Mouse (Mus musculus) brain, embryonic 14.5 days (tissue): ENCODE results near the gene Armc8. TPM values are rescaled to one million over a fixed set of nuclear protein-coding genes. Genes with fewer than 3 reads are reported as not detected.

Experiments used
- DNase-seq: peaks from one replicate; pipeline ENCODE4 v3.0.0-alpha.2; 2011; ENCODE audit warnings: low read depth
- CTCF ChIP-seq: fragments of 200-500 bp; IDR thresholded peaks from 2 replicates; pipeline ENCODE4 v1.5.1; 2012; ENCODE audit warnings: inconsistent platforms, mild to moderate bottlenecking, moderate library complexity, borderline replicate concordance; ENCODE audit not compliant: insufficient read depth, insufficient read length; ENCODE audit errors: extremely low read depth
- POLR2A ChIP-seq: fragments of 200-500 bp; IDR thresholded peaks from 2 replicates; pipeline ENCODE4 v1.6.1; 2012; ENCODE audit warnings: mild to moderate bottlenecking, inconsistent platforms, borderline replicate concordance; ENCODE audit not compliant: poor library complexity, insufficient read depth, insufficient read length, severe bottlenecking; ENCODE audit errors: extremely low read depth
- polyA plus RNA-seq: library from polyadenylated mRNA; depleted of rRNA; stranded (reverse); fragments of >200 nt; gene quantifications from 2 replicates; pipeline ENCODE4 v1.2.3, GENCODE M21; 2012

Armc8 gene
- polyA plus RNA-seq, 1 experiment: 57.7 TPM

DNA sequence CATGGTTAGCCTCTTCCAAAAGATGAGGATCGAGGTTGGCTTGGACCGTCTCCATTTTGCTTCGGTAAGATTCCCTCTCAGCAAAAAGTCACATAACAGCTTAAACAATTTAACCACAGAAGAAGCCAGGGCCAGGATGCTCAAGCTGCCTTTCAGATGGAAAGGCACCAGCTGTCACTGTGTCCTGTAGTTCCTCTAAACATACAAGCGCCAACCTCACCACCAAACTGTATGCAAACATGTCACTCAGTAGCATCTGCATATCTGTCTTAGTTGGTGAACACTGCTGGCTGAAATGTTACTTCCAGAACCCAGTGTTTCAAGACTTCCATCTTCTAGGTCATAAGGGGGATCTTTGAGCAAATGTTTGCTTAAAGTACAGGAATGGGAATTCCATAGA, 109.0 kb downstream of the Armc8 start:
- DNase-seq: peak; percentile 64
- TF ChIP-seq POLR2A: no peak
- TF ChIP-seq CTCF: no peak

DNA sequence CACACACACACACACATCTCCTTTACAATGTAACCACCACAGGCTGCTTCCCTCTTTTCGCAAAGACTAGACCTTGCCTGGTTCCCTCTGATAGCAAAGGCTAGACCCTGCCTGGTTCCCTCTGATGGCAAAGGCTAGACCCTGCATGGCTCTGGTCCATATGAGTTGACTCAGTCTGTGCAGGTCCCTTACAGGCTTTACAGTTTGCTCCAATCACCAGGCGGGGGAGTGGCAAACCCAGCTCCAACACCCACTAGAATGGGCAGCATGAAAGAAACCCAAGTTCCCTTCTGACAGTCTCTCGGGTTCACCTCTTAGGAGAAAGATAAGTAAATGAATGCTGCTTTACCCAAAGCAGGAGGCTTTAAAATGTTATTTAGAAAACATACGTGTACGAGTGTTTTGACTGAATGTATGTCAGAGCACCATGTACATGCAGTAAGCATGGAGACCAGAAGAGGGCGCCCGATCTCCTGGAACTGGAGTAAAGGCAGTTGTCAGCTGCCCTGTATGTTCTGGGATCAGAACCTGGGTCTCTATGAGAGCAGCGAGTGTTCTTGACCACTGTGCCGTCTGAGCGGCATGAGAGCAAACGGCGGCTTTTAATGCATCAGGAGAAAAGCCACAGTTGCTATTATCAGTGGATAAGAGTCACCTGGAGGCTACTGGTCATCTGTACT, 110.0 kb downstream of the Armc8 start:
- TF ChIP-seq POLR2A: no peak
- peak; percentile 64; the same call in 1 of the 2 replicates for TF ChIP-seq CTCF
- DNase-seq: peak; percentile 65

DNA sequence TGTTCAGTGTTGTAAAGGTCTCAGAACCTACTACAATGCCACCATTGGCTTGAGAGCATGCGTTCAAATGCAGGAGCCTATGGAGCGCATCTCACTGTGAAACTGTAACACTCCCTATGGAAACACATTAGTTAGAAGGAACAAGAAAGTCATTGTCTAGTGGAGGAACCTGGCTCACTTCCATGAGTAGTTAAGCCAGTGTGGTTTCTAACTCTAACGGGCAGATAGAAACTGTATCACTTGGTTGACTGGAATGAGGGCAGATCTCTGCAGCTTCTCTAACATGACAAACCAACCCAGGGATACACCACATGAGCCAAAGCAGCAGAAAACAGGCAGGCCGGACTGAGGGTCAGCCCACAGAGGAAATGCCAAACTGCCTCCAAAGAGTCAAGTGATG, 114.5 kb downstream of the Armc8 start:
- TF ChIP-seq CTCF (no peak), POLR2A (no peak)

DNA sequence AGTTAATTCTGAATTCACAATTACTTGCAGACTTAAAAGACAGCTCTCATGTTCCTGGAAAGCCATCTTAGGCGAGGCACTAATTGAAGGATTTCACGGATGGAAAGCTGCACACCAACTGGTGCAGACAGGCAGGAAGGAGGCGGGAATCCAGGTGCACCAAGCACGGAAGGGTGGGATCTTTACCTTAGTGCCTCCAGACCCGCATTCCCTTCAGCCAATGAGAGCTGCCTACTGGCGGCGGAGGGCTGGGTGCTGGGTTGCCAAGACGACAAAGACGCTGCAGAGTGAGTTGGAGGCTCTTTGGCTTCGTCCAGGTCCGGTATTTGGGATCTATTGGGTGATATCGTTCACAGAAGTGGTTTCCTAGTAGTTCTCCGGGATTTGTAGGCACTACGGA, 117.5 kb downstream of the Armc8 start, which contains the start of gene Nme9:
Gene Nme9 (plus strand): TSS at position 315 of the 400 bp plus-strand sequence.
- TF ChIP-seq CTCF: no peak
- peak; percentile 32 for DNase-seq

More for the DNA sequence above, 114.5 kb downstream of the Armc8 start:
- DNase-seq: no peak

DNA sequence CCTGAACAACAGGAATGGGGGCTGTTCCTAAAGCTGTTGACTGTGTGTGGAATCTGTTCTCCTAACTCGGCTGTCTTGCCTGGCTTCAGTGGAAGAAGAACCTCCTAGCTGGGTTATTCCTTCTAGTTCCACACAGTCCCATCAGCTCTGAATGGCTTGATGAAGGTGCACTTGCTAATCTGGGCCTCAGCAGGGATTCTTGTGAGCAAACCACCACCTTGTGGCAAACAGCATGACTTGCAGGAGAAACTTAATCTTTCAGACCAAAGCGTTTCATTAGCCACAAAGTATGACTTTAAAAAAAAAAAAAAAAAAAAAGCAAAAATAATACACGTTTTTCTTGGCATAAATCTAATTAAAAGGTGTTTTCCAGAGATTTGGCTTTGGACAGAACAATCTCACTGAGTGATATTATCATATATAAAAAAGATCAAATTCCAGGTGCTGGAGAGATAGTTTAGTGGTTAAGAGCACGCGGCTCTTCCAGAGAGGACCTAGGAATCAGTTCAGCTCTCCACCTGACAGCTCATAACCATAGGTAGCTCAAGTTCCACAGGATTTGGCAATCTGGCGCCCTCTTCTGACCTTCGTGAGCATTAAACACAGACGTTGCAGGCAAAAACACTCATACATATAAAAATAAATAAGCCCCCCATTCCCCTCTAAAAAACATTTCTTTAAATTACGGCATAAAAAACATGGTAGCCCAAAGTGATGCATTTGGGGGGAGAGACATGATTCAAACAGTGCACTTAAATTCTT, 118.6 kb downstream of the Armc8 start:
- TF ChIP-seq CTCF (peak; percentile 49; the same call in 1 of the 2 replicates), POLR2A (no peak)
- DNase-seq: peak; percentile 76

DNA sequence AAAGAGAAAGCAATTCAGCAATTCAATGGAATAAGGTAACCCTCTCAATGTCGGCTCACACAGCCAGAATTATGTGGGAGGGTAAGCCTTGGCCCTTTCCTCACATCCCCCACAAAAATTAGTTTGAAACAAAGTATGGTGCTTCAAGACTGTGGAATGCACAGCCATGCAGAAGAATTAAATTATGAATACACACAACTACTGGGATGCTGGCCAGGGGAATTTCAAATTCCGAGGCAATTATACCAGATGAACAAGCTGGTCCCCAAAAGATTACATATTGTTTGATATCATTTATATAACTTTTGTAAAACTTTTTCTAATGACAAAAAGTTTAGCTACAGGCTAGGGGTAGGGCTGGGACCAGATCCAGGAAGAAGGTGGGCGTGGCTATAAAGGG, 121.4 kb downstream of the Armc8 start:
- no peak for TF ChIP-seq POLR2A

DNA sequence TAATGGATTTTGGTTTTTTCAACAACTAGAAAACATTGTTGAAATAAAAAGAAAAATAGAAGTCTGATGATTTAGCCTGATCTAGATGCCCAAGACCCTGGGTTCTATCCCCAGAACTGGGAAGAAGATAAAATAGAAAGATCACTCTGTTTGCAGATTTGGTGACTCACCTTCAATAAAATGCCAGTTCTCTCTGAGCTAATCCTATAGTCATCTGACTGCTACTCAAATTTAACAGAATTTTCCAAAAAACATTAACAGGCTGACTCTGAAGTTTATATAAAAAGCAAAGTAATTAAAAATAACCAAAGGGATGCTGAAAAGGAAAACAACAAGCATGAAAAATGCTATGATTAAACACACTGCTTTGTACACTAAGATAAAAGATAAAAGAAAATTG, 122.4 kb downstream of the Armc8 start:
- TF ChIP-seq CTCF: no peak
- no peak for TF ChIP-seq POLR2A
- DNase-seq: no peak

More for the DNA sequence above, 121.4 kb downstream of the Armc8 start:
- DNase-seq: peak; percentile 47

DNA sequence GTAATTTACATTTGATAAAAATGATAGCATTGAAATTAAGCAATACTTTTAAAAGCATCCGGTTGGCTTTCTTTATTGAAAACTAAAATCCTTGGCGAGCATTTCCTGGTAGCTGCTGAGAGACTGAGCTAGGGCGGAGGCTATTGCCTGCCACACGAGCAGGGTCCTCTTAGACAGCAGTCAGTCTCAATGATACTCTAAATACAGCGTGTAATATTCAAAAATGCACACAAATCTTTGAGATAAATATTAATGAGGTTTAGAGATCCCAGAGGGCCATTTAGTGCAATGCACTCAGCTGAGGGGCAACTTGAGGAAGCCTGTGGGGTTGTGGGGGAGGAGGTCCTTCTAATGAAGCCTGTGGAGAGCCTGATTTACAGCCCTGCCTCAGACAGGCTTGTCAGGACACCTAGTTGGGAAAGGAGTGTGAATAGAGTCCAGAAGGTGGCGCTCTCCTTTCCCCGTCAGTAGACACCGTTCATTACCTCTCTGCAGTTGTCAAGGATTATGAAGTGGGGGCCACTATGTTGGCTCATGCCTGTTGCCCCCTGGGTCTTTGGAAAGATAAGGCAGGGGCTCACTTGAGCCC, 124.0 kb downstream of the Armc8 start:
- DNase-seq: peak; percentile 74
- TF ChIP-seq POLR2A (no peak), CTCF (peak; percentile 52; the same call in 1 of the 2 replicates)

DNA sequence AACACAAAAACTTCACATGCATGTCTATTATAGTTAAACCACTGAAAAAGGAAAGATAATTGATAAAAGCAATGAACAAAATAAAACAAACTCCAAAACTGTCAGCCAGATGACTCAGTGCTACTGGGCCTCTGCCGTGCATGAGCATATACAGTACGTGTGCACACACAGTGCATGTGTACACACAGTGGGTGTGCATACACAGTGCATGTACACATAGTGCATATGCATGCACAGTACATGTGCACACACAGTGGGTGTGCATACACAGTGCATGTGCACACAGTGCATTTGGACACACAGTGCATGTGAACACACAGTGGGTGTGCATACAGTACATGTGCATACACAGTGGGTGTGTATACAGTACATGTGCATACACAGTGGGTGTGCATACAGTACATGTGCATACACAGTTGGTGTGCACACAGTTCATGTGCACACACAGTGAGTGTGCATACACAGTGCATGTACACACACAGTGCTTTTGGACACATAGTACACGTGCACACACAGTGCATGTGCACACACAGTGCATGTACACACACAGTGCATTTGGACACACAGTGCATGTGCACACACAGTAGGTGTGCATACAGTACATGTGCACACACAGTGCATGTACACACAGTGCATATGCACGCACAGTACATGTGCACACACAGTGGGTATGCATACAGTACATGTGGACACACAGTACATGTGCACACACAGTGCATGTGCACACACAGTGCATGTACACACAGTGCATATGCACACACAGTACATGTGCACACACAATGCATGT, 126.9 kb downstream of the Armc8 start:
- TF ChIP-seq CTCF (no peak), POLR2A (no peak)
- DNase-seq: no peak

DNA sequence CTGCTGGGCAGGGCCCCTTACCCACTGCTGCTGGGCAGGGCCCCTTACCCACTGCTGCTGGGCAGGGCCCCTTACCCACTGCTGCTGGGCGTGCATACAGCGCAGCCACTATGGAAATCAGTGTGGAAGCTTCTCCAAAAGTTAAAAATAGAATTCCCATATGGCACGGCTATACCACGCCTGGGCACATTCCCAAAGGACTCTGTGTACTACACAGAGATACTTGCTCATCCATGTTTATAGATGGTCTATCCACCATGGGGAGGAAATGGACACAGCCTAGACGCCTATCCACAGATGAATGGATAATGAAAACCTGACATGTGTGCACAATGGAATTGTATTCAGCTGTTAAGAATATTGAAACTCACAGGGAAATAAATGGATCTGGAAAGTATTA, 127.8 kb downstream of the Armc8 start:
- DNase-seq: peak; percentile 40
- TF ChIP-seq POLR2A: no peak
- no peak for TF ChIP-seq CTCF

DNA sequence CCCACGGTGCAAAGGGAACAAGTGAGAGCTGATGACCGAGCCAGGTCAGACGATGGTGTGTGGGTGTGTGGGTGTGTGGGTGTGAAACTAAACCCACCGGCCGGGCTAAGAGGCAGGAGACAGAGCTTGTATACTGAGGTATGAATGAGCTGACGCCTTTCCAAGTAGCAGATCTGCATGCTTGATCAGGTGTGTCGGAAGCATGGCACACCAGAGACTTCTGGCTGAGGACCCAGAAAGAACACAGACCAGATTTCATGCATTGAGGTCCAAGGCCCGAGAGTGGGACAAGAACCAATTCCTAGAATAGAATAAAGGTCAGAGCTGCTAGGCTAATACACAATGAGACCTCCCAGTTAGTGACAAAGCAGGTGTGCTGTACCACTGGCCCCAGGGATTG, 129.6 kb downstream of the Armc8 start:
- DNase-seq: no peak
- TF ChIP-seq CTCF (no peak), POLR2A (no peak)

DNA sequence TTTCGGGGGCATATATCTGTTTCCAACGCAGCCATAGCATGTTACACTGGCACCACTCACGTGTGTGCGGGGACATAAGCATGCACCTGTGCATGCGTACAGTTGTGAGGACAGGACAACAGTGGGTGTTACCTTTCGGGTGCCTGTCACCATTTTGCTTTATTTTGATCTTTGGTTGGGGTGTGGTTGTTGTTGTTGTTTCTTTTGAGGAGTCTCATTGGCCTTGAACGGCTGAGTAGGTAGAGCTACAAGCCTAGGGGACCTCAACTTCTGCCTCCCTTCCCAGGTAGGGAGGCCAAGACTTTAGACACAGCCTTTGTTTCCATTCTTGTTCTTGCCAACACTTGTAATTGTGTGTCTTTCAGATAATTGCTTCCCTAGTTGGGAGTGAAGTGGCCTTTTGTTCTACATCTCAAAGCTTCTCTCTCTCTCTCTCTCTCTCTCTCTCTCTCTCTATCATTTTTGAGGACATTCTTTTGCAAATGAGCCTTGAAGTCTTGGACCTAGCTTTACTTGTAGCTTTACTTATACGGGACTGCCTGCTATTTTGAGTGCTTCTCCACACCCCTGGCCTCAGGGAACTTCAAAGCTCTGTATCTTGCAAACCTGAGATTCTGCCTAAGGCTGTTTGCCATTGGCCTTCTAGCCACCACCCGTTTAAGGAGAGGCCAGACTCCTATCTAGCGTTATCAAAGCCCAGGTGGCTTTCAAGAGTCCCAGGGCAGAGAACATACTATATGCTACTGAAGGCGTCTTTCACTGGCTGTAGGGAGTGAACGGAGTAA, 130.7 kb downstream of the Armc8 start:
- DNase-seq: no peak
- TF ChIP-seq POLR2A (no peak), CTCF (no peak)
